Mouse (Mus musculus) neural tube, embryonic 10.5 days (tissue): ENCODE data around the gene Tdpoz1.
"Not testable (repeated sequence)": the region's sequence is repeated elsewhere in the genome, so short reads cannot be mapped to it uniquely, and the experiment has no call there.

Experiments used
- DNase-seq: peaks from one replicate; pipeline ENCODE4 v3.0.0-alpha.2; 2017; ENCODE audit warnings: low spot score; ENCODE audit errors: extremely low spot score

The Tdpoz1 gene

GRCm38 (mm10) chr3:93676210-93676609 is at the start of gene Tdpoz1:
Tdpoz1 (minus strand) TSS chr3:93676310.
- not testable (repeated sequence) for DNase-seq

GRCm38 (mm10) chr3:93708969-93709637 is 33.0 kb upstream of the Tdpoz1 start:
- not testable (repeated sequence) for DNase-seq

GRCm38 (mm10) chr3:93692970-93693369 is 16.9 kb upstream of the Tdpoz1 start, which contains the start of gene Gm37596:
Gm37596 (minus strand) TSS chr3:93693070.
- DNase-seq: not testable (repeated sequence)

GRCm38 (mm10) chr3:93670805-93671503 is 5.2 kb downstream of the Tdpoz1 start:
- DNase-seq: not testable (repeated sequence)

GRCm38 (mm10) chr3:93654260-93654659 is 21.9 kb downstream of the Tdpoz1 start:
- DNase-seq: no peak

- no peak for DNase-seq
Measured at GRCm38 (mm10) chr3:93652586-93652985, 23.5 kb downstream of the Tdpoz1 start, which contains the start of gene Tdpoz2. Tdpoz2 (minus strand) TSS chr3:93652686.

- DNase-seq: not testable (repeated sequence)
Measured at GRCm38 (mm10) chr3:93630917-93631714, 45.0 kb downstream of the Tdpoz1 start.
